Mouse (Mus musculus) erythroblast, embryonic 14.5 days (primary cell): ENCODE measurements around the gene Eif4enif1. TPM values are rescaled to one million over a fixed set of nuclear protein-coding genes. Genes with fewer than 3 reads are reported as not detected.

Source experiments
- H3K27me3 ChIP-seq: 2 replicates; pipeline ENCODE4 v1.6.1; 2012; ENCODE audit warnings: inconsistent platforms; ENCODE audit not compliant: control insufficient read depth
- H3K36me3 ChIP-seq: 2 replicates; pipeline ENCODE4 v1.6.1; 2012; ENCODE audit warnings: mild to moderate bottlenecking, inconsistent platforms; ENCODE audit not compliant: control insufficient read depth
- H3K4me1 ChIP-seq: 2 replicates; pipeline ENCODE4 v1.6.1; 2012; ENCODE audit warnings: inconsistent platforms; ENCODE audit not compliant: control insufficient read depth
- H3K4me3 ChIP-seq: replicated peaks from 2 replicates; pipeline ENCODE3; 2012; ENCODE audit warnings: moderate library complexity, mild to moderate bottlenecking, inconsistent platforms
- H3K9me3 ChIP-seq: 2 replicates; pipeline ENCODE4 v1.6.1; 2012; ENCODE audit warnings: low read length, inconsistent platforms, mixed read lengths; ENCODE audit not compliant: control insufficient read depth
- GATA1 ChIP-seq: IDR thresholded peaks from 2 replicates; pipeline ENCODE4 v1.6.1; 2012; ENCODE audit warnings: low read length, inconsistent platforms, mixed read lengths
- TAL1 ChIP-seq: IDR thresholded peaks from 3 replicates; pipeline ENCODE4 v1.6.1; 2012; ENCODE audit warnings: low read length, inconsistent platforms, mixed read lengths
- polyA plus RNA-seq: library from polyadenylated mRNA; stranded (reverse); fragments of >175 nt; gene quantifications from 2 replicates; pipeline ENCODE4 v1.2.3, GENCODE M21; 2012

Eif4enif1 gene
- polyA plus RNA-seq, 1 experiment: 7.0 TPM

DNA sequence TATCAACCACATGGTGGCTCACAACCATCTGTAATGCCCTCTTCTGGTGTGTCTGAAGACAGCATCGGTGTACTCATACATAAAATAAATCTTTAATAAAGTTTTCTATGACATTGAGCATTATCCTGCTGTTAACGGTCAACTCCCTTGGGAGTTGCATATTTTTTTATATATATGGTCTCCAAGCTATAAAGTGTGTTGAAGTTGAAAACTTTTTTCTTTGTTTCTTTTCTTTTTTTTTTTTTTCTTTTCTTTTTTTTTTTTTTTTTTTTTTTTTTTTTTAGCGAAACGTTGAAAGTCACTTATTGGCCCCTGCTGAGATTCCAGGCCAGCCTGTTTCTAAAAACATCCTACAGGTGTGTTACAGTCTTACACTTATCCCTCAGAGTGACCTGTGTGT, 31.5 kb downstream of the Eif4enif1 start:
- Histone ChIP-seq H3K36me3 (peaks cover 97% of the 10 kb centered on the region), H3K27me3 (no peaks in the 10 kb centered on the region), H3K4me3 (no peak overlapping the region), H3K4me1 (no peaks in the 10 kb centered on the region), H3K9me3 (no peaks in the 10 kb centered on the region)
- no peak for TF ChIP-seq GATA1
- no peak for TF ChIP-seq TAL1

DNA sequence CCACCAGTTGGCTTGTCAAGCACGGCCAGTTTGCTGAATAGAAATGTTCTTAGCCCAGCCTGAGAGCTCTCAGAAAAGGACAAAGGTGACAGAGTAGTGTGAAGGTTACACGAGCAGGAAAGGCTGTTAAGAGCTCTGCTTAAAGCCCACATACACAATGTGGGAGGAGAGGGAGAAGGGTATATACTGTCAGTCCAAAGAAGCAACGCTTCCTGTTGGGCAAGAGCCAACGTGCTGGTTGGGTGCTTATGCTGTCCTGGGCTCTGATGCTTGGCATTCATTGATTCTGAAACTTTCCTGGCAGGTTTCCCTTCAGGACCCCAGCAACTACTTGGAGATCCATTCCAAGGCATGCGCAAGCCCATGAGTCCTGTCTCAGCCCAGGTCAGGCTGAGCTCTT, 33.1 kb downstream of the Eif4enif1 start:
- H3K9me3 ChIP-seq: no peaks in the 10 kb centered on the region
- H3K27me3 ChIP-seq: no peaks in the 10 kb centered on the region
- no peak overlapping the region for H3K4me3 ChIP-seq
- peaks cover 97% of the 10 kb centered on the region for H3K36me3 ChIP-seq
- TF ChIP-seq TAL1: no peak
- H3K4me1 ChIP-seq: no peaks in the 10 kb centered on the region

DNA sequence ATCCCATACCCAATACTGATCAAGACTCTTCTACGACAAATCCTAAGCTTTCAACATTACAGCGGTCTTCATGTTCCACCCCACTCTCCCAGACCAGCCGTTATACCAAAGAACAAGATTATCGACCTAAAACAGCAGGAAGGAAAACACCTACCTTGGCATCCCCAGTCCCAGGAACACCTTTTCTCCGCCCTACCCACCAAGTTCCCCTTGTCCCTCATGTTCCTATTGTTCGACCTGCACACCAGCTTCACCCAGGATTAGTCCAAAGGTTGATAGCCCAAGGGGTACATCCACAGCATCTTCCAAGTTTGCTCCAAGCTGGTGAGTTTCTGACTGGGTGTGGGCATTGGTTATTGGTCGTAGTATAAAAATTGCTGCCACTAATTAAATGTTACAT, 40.2 kb downstream of the Eif4enif1 start:
- TF ChIP-seq GATA1 (no peak), TAL1 (no peak)
- Histone ChIP-seq H3K27me3 (no peaks in the 10 kb centered on the region), H3K4me1 (no peaks in the 10 kb centered on the region), H3K4me3 (no peak overlapping the region), H3K9me3 (peaks cover 4% of the 10 kb centered on the region), H3K36me3 (peaks cover 100% of the 10 kb centered on the region)

DNA sequence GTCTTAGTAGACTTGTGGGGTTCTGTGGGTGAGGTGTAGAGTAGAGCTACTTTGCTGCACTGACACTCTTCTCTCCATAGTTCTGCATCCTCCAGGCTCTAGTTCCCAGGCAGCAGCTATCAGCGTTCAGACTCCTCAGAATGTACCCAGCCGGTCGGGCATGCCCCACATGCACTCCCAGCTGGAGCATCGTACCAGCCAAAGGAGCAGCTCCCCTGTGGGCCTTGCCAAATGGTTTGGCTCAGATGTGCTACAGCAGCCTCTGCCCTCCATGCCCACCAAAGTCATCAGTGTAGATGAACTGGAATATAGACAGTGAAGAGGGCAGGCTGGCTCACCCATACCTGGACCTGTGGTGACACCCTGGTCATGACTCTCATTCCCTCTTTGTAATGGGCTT, 41.6 kb downstream of the Eif4enif1 start:
- H3K4me3 ChIP-seq: no peak overlapping the region
- no peaks in the 10 kb centered on the region for H3K27me3 ChIP-seq
- peaks cover 100% of the 10 kb centered on the region for H3K36me3 ChIP-seq
- H3K4me1 ChIP-seq: no peaks in the 10 kb centered on the region
- peaks cover 4% of the 10 kb centered on the region for H3K9me3 ChIP-seq
- TF ChIP-seq TAL1 (no peak), GATA1 (no peak)

DNA sequence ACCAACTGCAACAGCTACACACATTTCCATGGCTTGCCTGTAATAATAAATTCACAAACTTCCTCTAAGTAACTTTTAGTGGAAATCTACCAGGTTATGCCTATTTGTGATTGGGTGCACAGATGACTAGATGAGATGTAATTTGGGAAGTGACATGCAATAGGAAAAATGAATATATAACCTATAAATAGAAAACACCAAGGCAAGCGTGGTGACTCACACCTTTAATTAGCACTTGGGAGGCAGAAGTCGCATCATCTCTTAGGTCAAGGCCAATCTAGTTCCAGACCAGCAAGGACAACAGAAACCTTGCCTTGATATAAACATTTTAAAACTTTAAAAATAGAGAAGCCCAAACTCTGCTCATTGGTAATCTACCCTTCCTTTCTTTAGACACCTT, 45.2 kb downstream of the Eif4enif1 start:
- no peak for TF ChIP-seq TAL1
- TF ChIP-seq GATA1: no peak
- Histone ChIP-seq H3K27me3 (no peaks in the 10 kb centered on the region), H3K9me3 (no peaks in the 10 kb centered on the region), H3K4me1 (no peaks in the 10 kb centered on the region), H3K36me3 (peaks cover 100% of the 10 kb centered on the region), H3K4me3 (no peak overlapping the region)

DNA sequence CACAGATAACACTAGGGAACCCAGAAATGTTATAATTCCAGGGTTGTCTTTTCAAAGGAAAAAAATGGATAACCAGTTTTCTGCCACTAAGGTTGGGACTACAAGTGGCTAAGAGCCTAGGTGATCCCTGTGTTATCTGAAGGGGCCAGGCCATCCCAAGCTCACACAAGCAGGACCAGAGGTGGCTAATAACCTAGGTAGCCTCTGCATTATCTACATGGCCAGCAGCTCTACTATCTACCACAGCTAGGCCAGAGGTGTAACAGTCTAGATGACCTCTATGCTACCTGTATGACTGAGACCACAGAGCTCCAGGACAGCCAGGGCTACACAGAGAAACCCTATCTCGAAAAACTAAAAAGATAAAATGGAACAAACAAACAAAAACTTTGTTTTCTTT, 57.3 kb downstream of the Eif4enif1 start:
- Histone ChIP-seq H3K36me3 (peaks cover 97% of the 10 kb centered on the region), H3K4me1 (peaks cover 18% of the 10 kb centered on the region), H3K27me3 (no peaks in the 10 kb centered on the region), H3K9me3 (no peaks in the 10 kb centered on the region), H3K4me3 (no peak overlapping the region)
- TF ChIP-seq TAL1 (no peak), GATA1 (no peak)

DNA sequence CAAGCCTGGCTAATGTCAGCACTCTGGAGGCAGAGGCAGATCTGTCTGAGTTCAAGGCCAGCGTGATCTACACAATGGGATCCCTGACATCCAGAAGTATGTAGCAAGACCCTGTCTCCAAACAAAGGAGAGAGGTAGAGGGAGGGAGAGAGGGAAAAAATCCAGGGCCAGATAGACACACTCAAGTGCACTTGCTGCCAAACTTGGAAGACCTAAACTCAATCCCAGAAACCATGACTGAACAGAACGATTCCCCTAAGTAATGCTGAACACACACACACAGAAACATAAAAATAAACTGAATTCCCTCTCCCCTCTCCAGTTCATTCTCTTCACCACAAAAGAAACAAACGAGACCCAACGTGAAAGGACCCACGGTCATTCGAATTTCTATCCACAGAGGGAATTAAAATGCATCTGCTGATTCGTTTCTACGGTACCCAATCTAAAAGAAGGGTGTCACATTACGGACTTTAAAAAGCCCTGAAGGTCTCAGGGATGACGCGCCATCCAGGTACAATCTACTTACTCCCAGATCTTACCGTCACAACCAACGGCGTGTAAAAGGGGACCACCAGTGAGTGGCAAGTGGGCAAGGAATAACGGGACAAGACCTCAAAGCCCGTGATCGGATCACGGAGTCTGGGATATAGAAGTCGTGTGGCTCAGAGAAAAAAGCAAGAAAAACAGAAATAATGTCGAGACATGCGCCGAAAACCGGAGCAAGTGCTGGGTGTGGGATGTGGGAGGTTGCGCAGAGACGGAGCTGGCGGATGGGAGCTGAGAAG, 63.3 kb downstream of the Eif4enif1 start:
- peaks cover 43% of the 10 kb centered on the region for H3K36me3 ChIP-seq
- H3K27me3 ChIP-seq: no peaks in the 10 kb centered on the region
- peaks cover 32% of the 10 kb centered on the region for H3K4me1 ChIP-seq
- H3K4me3 ChIP-seq: peak overlapping the region; percentile 70
- TF ChIP-seq GATA1 (no peak), TAL1 (no peak)
- H3K9me3 ChIP-seq: no peaks in the 10 kb centered on the region

DNA sequence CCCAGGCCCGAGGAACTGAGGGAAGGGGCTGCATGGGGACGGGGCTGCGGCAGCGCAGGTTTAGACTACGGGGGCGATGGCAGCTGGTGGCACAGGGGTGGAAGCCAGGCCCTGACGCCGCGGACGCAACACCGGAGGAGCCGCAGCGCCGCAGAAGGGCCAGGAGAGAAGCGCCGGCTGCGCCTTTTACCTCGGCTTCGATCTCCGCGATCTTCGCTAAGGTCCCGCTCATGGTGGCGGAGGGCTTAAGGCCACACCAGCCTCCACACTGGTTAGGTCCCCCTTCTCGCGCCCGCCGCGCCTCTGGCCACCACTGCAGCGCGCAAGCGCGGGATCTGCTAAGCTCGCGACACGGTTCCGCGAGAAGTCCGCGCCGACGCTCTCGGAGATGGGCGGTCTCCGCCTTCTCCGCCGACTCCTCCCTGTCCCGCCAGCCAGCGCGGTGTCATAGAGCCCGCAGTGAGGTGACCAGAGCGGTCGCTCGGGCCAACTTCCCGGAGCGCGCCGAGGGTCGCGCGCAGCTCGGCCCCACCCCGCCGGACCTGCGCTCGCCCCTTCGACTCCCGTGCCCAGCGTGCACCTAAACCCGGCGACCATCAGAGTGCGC, 64.0 kb downstream of the Eif4enif1 start, which contains the start of gene Drg1:
Drg1 (minus strand) TSS at position 337 of the 607 bp plus-strand sequence.
- Histone ChIP-seq H3K4me1 (peaks cover 32% of the 10 kb centered on the region), H3K27me3 (no peaks in the 10 kb centered on the region), H3K9me3 (no peaks in the 10 kb centered on the region), H3K4me3 (peak within 1 kb of the TSS; percentile 70), H3K36me3 (peaks cover 36% of the 10 kb centered on the region)
- TF ChIP-seq GATA1: no peak
- TF ChIP-seq TAL1: no peak

DNA sequence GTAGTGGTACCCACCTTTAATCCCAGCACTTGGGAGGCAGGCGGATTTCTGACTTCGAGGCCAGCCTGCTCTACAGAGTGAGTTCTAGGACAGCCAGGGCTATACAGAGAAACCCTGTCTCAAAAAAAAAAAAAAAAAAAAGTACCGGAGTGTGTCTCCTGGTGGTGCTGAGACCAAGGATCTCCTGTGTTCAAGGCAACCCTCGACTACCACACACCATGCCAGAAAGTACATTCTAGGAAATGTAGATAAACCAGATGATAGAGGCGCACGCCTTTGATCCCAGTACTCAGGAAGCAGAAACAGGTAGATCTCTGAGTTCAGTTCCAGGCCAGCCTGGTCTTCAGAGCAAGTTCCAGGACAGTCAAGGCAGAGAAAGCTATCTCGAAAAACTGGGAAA, 64.9 kb downstream of the Eif4enif1 start:
- Histone ChIP-seq H3K36me3 (peaks cover 26% of the 10 kb centered on the region), H3K4me3 (peak overlapping the region; percentile 70), H3K9me3 (no peaks in the 10 kb centered on the region), H3K27me3 (no peaks in the 10 kb centered on the region), H3K4me1 (peaks cover 32% of the 10 kb centered on the region)
- no peak for TF ChIP-seq GATA1
- no peak for TF ChIP-seq TAL1

DNA sequence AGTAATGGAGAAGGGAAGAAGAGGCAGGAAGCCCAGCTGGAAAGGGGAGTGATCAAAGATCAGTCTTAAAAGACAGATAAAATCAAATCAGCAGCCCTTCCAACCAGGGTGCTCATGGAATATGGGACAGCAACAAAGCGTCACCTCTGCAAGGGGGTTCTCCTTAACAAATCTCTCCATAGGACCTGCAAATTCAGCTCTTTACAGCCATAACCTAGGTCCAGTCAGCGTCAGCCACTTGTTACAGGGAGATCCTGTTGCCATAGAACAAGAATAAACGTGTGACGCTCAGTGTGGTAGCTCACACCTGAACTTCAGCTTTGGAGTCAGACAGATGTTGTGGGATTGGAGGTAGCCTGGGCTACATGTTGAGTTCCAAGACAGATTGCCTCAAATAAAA, 67.0 kb downstream of the Eif4enif1 start:
- no peaks in the 10 kb centered on the region for H3K9me3 ChIP-seq
- no peaks in the 10 kb centered on the region for H3K27me3 ChIP-seq
- TF ChIP-seq TAL1: no peak
- no peak for TF ChIP-seq GATA1

More for the DNA sequence above, 67.0 kb downstream of the Eif4enif1 start:
- H3K36me3 ChIP-seq: peaks cover 5% of the 10 kb centered on the region
- H3K4me3 ChIP-seq: no peak overlapping the region
- peaks cover 24% of the 10 kb centered on the region for H3K4me1 ChIP-seq
